Mouse (Mus musculus): ENCODE data around the gene Fbxl3. TPM values are rescaled to one million over a fixed set of nuclear protein-coding genes. Genes with fewer than 3 reads are reported as not detected.

The Fbxl3 gene
- 10 to 100 TPM; 21.5 to 37.7 (median 28.2) TPM for polyA plus RNA-seq (2017; shearing (Covaris generic))

- peak; percentile 88 for ATAC-seq
These were observed at the start of gene Fbxl3 for GRCm38 (mm10) chr14:103099238-103099933. Gene Fbxl3, minus strand, starts transcription at chr14:103099566.

DNA sequence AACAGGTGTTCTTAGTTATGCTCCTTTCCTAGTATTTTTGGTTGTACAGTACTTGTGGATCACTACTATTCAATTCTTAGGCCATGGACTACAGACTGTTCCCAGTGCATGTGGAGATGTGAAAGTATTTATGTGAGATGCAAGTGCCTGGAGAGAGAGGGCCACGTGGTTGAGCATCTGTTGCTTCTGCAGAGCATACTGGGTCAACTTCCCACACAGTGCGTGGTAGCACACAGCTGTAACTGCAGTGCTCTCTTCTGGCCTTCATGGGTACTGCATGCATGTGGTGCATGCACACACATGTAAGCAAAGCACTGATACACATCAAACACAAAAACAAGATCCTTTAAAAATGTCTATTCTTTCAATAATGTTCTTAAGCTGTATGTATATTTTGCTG lies 32.6 kb upstream of the Fbxl3 start:
- ATAC-seq: peak; percentile 50

- no peak for ATAC-seq
These were observed 26.4 kb upstream of the Fbxl3 start for GRCm38 (mm10) chr14:103125756-103126155.

GRCm38 (mm10) chr14:103114994-103115670 lies 15.8 kb upstream of the Fbxl3 start:
- peak; percentile 48 for ATAC-seq

GRCm38 (mm10) chr14:103112606-103113363 lies 13.4 kb upstream of the Fbxl3 start:
- no peak for ATAC-seq

DNA sequence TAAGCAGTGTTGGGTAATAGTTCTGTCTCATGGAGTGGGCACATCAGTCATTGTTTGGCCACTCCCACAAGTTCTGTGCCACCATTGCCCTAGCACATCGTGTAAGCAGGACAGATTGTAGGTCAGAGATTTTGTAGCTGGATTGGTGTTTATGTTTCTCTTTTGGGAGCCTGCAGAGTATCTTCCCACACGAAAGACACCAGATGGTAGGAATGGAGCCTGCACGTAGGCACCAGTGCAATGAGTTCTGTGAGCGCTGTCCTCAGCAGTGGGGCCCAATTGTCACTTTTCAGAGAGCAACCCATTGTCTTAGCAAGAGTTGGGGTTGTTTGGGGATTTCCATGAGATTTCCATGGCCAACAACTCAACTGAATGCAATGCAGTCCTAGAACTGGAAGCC lies 10.6 kb upstream of the Fbxl3 start:
- no peak for ATAC-seq

DNA sequence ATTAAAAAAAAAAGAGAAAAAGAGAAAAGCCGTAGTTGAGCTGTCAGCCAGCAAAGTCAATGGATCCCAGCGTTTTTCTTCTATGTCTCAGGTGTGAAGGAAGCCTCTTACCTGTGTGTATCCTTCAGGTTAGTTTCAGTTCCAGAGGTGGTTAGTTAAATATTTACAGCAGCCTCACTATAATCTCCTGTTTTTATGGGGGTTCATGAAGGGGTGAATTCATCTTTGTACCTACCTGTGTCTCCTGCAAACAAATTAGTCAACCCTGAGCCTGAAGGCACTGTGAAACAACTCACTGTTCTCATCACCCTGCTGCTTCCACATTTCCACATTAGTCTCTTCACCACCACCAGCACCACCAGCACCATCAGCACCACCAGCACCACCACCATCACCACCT lies 6.9 kb upstream of the Fbxl3 start:
- no peak for ATAC-seq

GRCm38 (mm10) chr14:103102731-103103335 lies 3.5 kb upstream of the Fbxl3 start:
- ATAC-seq: no peak

GRCm38 (mm10) chr14:103102246-103102645 lies 2.9 kb upstream of the Fbxl3 start:
- no peak for ATAC-seq

DNA sequence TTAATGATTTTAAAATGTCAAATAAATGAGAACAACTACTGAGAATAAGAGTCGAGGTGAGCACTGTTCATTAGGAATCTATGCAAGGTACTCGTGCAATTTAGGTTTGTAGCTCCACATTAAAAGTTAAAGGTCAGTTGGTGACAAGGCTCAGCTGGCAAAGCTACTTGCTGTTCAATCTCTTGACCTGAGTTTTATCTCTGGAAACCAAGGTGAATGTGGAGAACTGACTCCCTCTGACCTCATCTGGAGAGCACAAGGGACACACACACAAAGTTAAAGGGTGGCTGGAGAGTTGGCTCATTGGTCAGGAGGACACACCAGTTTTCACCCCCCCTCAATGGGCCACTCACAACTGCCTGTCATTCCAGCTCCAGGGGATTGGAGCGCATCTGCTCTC lies 1.8 kb upstream of the Fbxl3 start:
- ATAC-seq: no peak

- no peak for ATAC-seq
These were observed 930 bp upstream of the Fbxl3 start for GRCm38 (mm10) chr14:103100296-103100695.

DNA sequence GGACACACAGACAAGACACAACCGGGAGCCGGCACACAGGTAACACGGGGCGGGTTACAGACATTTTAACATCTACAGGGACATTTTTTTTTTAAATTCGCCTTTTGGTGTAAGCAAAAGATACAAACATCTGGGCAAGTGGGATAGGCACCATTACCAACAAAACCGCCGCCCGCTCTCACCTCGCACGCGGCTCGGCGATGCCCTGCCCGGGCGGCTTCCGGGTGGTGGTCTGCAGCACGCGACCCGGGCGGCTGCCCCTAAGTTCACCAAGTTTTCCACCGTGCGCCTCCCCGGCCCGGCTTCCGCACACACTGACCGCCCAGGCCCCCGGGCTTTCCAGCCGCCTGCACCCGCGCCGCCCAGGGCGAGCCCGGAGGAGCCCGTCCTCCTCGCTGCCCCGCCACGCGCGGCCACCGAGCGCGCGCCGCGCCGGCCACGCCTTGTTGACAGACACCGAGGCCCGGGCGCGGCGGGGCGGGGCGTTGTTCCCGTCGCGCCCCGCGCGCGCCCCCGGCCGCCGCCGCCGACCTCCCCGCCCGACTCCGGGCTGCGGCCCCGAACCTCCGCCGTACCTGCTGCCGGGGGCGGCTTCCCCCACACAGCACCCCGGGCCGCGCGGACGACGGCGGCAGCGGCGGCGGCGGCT lies 655 bp downstream of the Fbxl3 start:
- ATAC-seq: peak; percentile 38

GRCm38 (mm10) chr14:103098213-103098586 lies 1.2 kb downstream of the Fbxl3 start:
- ATAC-seq: no peak

DNA sequence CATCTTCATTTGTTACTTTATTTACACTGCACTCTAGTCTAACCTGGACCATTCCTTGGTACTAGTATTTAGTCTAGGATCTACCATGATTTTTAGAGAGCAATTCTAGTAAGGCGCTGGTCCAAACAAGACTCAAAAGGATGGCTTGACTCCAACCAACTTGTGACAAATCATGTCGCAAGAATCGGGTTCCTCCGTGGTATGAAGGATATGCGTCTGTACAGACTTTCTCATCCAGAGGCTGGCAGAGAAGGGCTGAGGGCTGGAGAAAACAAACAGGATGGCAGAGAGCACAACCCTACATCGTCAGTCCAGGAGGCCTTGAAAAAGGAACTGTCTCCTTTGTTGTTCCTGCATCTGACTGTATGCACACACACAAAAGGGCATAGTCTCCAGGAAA lies 2.7 kb downstream of the Fbxl3 start:
- no peak for ATAC-seq

- no peak for ATAC-seq
These were observed 3.5 kb downstream of the Fbxl3 start for GRCm38 (mm10) chr14:103095826-103096225.

DNA sequence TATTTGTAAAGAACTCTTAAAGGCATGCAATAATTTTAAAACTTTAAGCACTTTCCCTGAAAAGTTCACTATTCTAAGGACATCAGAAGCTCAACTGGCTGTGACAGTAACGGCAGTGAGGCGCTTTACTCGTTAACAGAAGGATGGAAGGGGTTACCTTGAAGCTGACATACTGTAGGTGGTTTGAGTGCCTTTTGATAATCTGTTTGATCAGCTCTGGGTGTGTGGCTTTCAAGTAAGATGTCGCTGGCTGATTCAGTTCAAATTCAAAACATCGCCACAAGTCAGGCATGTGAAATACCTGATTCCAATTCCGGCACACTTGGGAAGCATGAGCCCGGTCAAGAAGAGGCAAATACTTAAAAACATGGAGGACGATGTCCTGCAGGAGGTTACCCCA lies 4.3 kb downstream of the Fbxl3 start:
- no peak for ATAC-seq

GRCm38 (mm10) chr14:103093670-103094069 lies 5.7 kb downstream of the Fbxl3 start:
- ATAC-seq: peak; percentile 37

- no peak for ATAC-seq
These were observed 6.1 kb downstream of the Fbxl3 start for GRCm38 (mm10) chr14:103093236-103093635.

DNA sequence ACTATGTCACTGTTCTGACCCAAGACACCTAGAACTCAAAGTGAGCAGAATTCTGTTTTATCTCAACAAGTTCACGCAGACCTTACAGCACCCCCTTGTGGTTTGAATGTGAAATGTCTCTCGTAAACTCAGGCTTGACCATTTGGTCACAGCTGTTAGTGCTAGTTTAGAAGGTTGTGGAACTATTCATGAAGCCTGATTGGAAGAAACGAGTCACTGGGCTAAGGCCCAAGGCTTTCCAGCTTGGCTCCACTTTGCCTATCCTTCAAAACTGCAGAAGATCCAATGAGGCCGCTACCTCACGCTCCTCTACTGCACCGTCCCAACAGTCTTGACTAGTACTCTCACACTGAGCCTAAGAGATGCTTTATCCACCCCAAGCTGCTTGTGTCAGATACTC lies 10.7 kb downstream of the Fbxl3 start:
- ATAC-seq: peak; percentile 63

- ATAC-seq: no peak
These were observed 11.5 kb downstream of the Fbxl3 start for GRCm38 (mm10) chr14:103087846-103088245.

- ATAC-seq: no peak
These were observed 12.6 kb downstream of the Fbxl3 start for GRCm38 (mm10) chr14:103086671-103087324.

All from inflammation-experienced regulatory T-cells, adult 6 months (primary cell).